Mouse (Mus musculus): ENCODE measurements around the gene Sh3bgr.

- TF ChIP-seq CTCF (conservative IDR thresholded peaks at IDR 0.05; ENCODE audit: low read length): no peak
- no peak for TF ChIP-seq NANOG (IDR thresholded peaks at IDR 0.05; ENCODE audit: borderline replicate concordance, low read length)
Observed at GRCm38 (mm10) chr16:96199913-96200701, at the start of gene Sh3bgr.

Data from E14TG2a.4 (cell line).